Mouse (Mus musculus) hindbrain, embryonic 14.5 days (tissue): ENCODE measurements around the gene Mettl8. TPM values are rescaled to one million over a fixed set of nuclear protein-coding genes. Genes with fewer than 3 reads are reported as not detected.

ENCODE experiments used
- polyA plus RNA-seq: library from polyadenylated mRNA; unstranded; fragments of >200 nt; fragmentation: Nextera tagmentation; extraction: Ambion mirVana; gene quantifications from 2 replicates; pipeline ENCODE4 v1.2.1, GENCODE M21; 2014

Gene Mettl8
- polyA plus RNA-seq, 1 experiment from 2014 or later: 10.9 TPM

Other genes with a start within 250 kb of the Mettl8 start
- 28.1 and 29.9 TPM in 2 replicates for gene Tlk1, start 229.9 kb downstream of the Mettl8 start, polyA plus RNA-seq
- 27.5 and 27.9 TPM in 2 replicates for gene Dcaf17, start 255 bp downstream of the Mettl8 start, polyA plus RNA-seq
- gene Cybrd1, start 62.3 kb upstream of the Mettl8 start, polyA plus RNA-seq: 4.1 and 4.3 TPM in 2 replicates
- gene Dync1i2, start 156.1 kb upstream of the Mettl8 start, polyA plus RNA-seq: 224 and 227 TPM in 2 replicates